Mouse (Mus musculus) hindbrain, postnatal 0 days (tissue): ENCODE results near the gene Metrnl. TPM values are rescaled to one million over a fixed set of nuclear protein-coding genes. Genes with fewer than 3 reads are reported as not detected.

Source experiments
- ATAC-seq: fragments of 200-750 bp; cut with Nextera tagmentation; 2 replicates; pipeline ENCODE4 v1.8.0; 2017; ENCODE audit warnings: mild to moderate bottlenecking, moderate TSS enrichment, moderate library complexity
- DNase-seq: peaks from one replicate; pipeline ENCODE4 v3.0.0-alpha.2; 2015; ENCODE audit warnings: low spot score
- H3K27ac ChIP-seq: fragments of 300-500 bp; sonication (generic); 2 replicates; pipeline ENCODE4 v1.5.1; 2014; ENCODE audit warnings: mild to moderate bottlenecking
- H3K27me3 ChIP-seq: fragments of 300-500 bp; sonication (generic); 2 replicates; pipeline ENCODE4 v1.6.1; 2014; ENCODE audit warnings: low read length, mixed read lengths; ENCODE audit not compliant: insufficient read depth
- H3K36me3 ChIP-seq: fragments of 300-500 bp; sonication (generic); 2 replicates; pipeline ENCODE4 v1.6.1; 2014; ENCODE audit warnings: low read length, mixed read lengths; ENCODE audit not compliant: insufficient read depth
- H3K4me1 ChIP-seq: fragments of 300-500 bp; sonication (generic); 2 replicates; pipeline ENCODE4 v1.6.1; 2014; ENCODE audit warnings: antibody characterized with exemption, low read length, mixed read lengths; ENCODE audit not compliant: insufficient read depth
- H3K4me2 ChIP-seq: fragments of 300-500 bp; sonication (generic); 2 replicates; pipeline ENCODE4 v1.6.1; 2014; ENCODE audit warnings: low read depth, mild to moderate bottlenecking, low read length, moderate library complexity, mixed read lengths
- H3K4me3 ChIP-seq: fragments of 300-500 bp; sonication (generic); 2 replicates; pipeline ENCODE4 v1.5.1; 2014; ENCODE audit warnings: low read length
- H3K9ac ChIP-seq: fragments of 300-500 bp; sonication (generic); replicated peaks from 2 replicates; pipeline ENCODE4 v1.6.1; 2014; ENCODE audit warnings: mild to moderate bottlenecking, low read length, moderate library complexity, mixed read lengths
- H3K9me3 ChIP-seq: fragments of 300-500 bp; sonication (generic); 2 replicates; pipeline ENCODE4 v1.6.1; 2016; ENCODE audit warnings: low read length, mixed read lengths
- CTCF ChIP-seq: IDR thresholded peaks from 2 replicates; pipeline ENCODE4 v1.5.1; 2016; ENCODE audit warnings: antibody characterized with exemption, control low read depth, low read depth
- WGBS: fragments of 180-500 bp; shearing (Covaris S2); extraction: QIAGEN DNeasy Blood & Tissue Kit; methylation state at CpG from one replicate; pipeline ENCODE4 v1.1.7; 2014; 5-methylcytosine and 5-hydroxymethylcytosine counted together
- polyA plus RNA-seq: library from polyadenylated mRNA; unstranded; fragments of >200 nt; fragmentation: Nextera tagmentation; extraction: Ambion mirVana; gene quantifications from 2 replicates; pipeline ENCODE4 v1.2.1, GENCODE M21; 2015
- total RNA-seq: library from RNA; depleted of rRNA; stranded (reverse); fragments of >200 nt; gene quantifications from 2 replicates; pipeline ENCODE4 v1.2.3, GENCODE M21; 2014

Metrnl gene
- total and polyA plus RNA-seq, 2 experiments from 2014 or later, result 19.5 to 33.2 TPM

DNA sequence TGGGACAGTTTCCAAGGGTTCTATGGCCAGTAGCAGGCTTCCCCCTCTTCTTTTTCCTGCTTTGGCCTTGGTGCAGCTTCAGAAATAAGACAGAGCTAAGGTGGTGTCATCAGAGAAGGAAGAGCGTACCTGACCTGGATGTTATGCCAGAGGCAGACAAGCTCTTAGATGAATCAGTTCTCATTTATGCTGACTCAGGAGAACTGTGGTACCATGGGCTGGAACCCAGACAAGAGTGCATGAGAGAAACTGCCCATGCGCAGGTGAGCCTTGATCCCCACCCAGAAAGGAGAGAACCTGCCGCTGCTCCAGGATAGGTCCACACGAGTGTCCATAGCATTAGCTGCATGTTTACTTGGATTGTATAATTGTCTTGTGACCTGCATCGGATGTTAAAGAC is 8.9 kb downstream of the Metrnl start:
- no peak overlapping the region for H3K4me2 ChIP-seq
- H3K4me1 ChIP-seq, result no peaks in the 10 kb centered on the region
- H3K4me3 ChIP-seq, result no peak overlapping the region
- H3K9me3 ChIP-seq, result no peaks in the 10 kb centered on the region
- no peaks in the 10 kb centered on the region for H3K27me3 ChIP-seq
- ATAC-seq (no peak), DNase-seq (no peak)
- H3K9ac ChIP-seq, result no peak overlapping the region
- no peaks in the 10 kb centered on the region; the same call in 1 of the 2 replicates for H3K36me3 ChIP-seq
- H3K27ac ChIP-seq, result no peak overlapping the region
- no peak for TF ChIP-seq CTCF
- WGBS, result 94% methylated on average over 5 of the region's 5 CpGs

DNA sequence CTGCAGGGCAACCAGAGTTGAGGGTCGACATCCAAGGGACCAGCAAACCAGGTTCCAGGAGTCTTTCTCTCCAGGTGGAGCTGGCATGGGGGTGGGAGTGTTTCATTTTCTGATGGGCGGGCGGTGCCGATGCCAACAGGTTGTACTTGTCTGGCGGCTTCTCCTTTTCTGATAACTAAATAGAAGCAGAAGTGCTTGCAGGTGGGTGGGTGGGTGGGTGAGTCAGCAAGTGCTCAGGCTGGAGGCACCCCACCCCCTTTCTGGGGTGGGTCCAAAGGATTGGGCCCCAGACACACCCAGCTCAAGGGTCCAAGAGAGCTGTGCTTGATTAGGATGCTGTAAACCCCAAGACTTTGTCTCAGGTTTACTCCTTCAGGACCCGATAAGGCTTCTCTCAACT is 11.6 kb downstream of the Metrnl start:
- ATAC-seq (no peak), DNase-seq (no peak)
- Histone ChIP-seq H3K4me1 (no peaks in the 10 kb centered on the region), H3K36me3 (peaks cover 11% of the 10 kb centered on the region), H3K4me2 (no peak overlapping the region), H3K9me3 (no peaks in the 10 kb centered on the region), H3K4me3 (no peak overlapping the region), H3K27me3 (no peaks in the 10 kb centered on the region), H3K9ac (no peak overlapping the region), H3K27ac (no peak overlapping the region)
- 94% methylated on average over 6 of the region's 6 CpGs for WGBS
- TF ChIP-seq CTCF, result no peak

DNA sequence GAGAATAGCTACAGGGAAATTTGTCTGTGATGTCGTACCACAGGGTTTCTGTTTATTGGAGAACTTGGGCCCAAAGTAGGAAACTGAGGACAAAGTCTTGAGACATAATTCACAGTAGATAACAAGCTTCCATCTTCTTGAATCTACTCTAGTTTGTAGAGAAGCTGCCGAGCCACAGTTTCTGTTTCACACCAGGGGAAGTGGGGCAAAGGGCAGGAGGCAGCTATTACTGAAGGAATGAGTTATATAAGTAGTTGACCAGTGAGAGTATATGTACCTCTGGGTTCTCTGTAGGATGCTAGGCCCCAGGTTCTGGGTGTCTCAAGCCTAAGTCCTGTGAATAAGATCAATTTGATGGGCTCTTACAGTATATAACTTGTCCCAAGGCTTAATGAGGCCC is 12.2 kb downstream of the Metrnl start:
- 94% methylated on average over 2 of the region's 2 CpGs for WGBS
- peaks cover 11% of the 10 kb centered on the region for H3K36me3 ChIP-seq
- no peak overlapping the region for H3K9ac ChIP-seq
- no peak overlapping the region for H3K4me2 ChIP-seq
- no peaks in the 10 kb centered on the region for H3K27me3 ChIP-seq
- ATAC-seq, result no peak
- no peaks in the 10 kb centered on the region for H3K9me3 ChIP-seq
- H3K4me1 ChIP-seq, result no peaks in the 10 kb centered on the region
- no peak overlapping the region for H3K4me3 ChIP-seq
- TF ChIP-seq CTCF, result no peak
- DNase-seq, result no peak
- no peak overlapping the region for H3K27ac ChIP-seq

DNA sequence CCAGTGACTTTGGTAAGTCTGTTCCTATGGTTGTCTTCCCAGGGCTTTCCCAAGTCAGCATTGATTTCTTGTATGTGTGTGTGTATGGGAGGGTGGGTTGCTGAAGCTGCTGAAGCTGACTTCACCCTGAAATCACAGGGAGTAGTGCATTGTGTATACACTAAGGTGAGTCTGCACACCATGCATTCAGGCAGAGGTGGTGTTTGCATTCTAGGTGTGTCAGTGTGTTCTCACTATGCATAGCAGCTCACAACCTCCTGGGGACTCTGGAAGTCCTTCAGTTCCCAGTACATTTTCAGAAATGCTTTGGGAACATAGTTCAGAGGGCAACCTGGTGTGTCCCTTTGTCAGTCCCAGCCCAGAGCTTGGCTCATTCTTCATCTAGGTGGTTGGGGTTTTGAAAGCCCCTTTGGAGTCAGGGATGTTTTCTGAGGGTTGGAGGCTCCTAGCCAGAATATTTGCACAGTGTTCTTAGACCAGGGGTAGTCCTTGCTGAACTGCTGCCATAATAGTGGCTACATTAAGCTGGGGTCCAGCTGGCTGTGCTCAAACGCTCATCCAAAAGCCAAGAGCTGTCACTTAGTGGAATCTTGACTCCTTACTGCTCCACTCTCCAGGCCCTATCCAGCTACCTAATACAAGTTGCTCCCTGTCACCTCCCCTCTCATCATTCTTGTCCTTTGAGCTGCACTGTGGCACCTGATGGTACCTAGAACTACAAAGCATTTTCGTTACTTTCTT is 13.6 kb downstream of the Metrnl start:
- no peak for ATAC-seq
- Histone ChIP-seq H3K4me1 (no peaks in the 10 kb centered on the region), H3K27me3 (no peaks in the 10 kb centered on the region), H3K4me3 (no peak overlapping the region), H3K9me3 (no peaks in the 10 kb centered on the region), H3K4me2 (no peak overlapping the region), H3K36me3 (peaks cover 11% of the 10 kb centered on the region), H3K9ac (no peak overlapping the region), H3K27ac (no peak overlapping the region)
- TF ChIP-seq CTCF, result no peak
- no peak for DNase-seq
- 82% methylated on average over 2 of the region's 2 CpGs for WGBS

DNA sequence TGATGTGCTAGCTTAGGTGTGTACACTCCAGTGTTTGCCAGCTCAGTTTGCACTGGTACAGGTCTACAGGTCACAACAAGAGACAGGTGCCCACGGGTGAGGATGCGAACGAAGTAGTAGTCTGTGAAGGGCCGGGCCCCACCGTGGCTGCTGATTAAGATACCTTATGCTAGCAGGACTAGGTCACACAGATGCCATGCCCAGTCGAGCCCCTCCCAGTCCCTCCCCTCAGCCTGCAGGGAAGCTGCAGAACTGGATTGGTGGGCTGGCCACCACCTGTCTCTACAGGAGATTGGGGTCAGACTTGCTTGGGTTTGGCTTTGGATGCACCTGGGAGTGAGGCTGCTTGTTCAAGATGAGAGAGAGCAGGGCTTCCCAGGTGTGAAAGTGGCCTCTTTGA is 16.4 kb downstream of the Metrnl start:
- Histone ChIP-seq H3K4me1 (no peaks in the 10 kb centered on the region), H3K4me3 (no peak overlapping the region), H3K9ac (no peak overlapping the region), H3K36me3 (peaks cover 11% of the 10 kb centered on the region), H3K27me3 (no peaks in the 10 kb centered on the region), H3K27ac (no peak overlapping the region), H3K9me3 (no peaks in the 10 kb centered on the region), H3K4me2 (no peak overlapping the region)
- WGBS, result 60% methylated on average over 6 of the region's 6 CpGs
- ATAC-seq (no peak), DNase-seq (no peak)
- no peak for TF ChIP-seq CTCF

DNA sequence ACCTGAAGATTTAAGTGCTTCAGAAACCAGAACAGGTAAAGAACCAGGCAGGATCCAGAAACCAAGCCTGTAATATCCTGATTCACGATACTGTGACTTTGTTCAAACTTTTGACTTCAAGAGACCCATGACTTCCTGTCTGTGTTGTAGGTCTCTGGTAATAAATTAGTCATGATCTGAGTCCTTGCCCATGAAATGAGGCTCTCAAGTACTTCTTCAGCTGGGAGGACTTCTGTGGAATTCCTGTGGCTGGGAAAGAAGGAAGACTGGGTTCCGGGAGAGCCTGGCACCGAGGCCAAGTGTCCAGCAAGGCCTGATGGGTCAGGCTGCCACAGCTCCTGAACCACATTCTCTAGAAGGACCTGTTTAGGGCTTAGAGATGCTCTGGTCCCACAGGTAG is 19.4 kb downstream of the Metrnl start:
- ATAC-seq (no peak), DNase-seq (no peak)
- Histone ChIP-seq H3K36me3 (peaks cover 9% of the 10 kb centered on the region), H3K9ac (no peak overlapping the region), H3K9me3 (no peaks in the 10 kb centered on the region), H3K27me3 (no peaks in the 10 kb centered on the region), H3K4me3 (no peak overlapping the region), H3K27ac (no peak overlapping the region), H3K4me2 (no peak overlapping the region), H3K4me1 (no peaks in the 10 kb centered on the region)
- WGBS, result 83% methylated on average over 3 of the region's 3 CpGs
- TF ChIP-seq CTCF, result no peak

DNA sequence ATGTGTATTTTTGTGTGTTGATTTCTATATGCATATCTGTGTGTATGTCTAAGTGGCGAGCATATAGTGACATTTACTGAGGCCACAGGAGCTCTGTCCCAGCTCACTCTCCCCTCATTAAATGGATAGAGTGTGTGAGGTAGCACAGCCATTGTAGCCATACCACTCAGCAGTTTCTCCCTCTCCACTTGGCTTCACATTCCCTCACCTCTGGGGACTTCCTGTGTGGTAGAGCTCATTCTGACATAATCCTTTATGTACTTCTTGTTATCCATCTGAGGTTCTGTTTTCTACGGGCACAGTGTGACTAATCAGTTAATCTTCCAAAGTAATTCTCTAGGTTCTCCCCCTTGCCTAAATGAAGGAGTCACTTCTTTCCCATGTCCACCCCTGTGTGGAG is 21.1 kb downstream of the Metrnl start:
- 70% methylated on average over 2 of the region's 2 CpGs for WGBS

More for the DNA sequence above, 21.1 kb downstream of the Metrnl start:
- Histone ChIP-seq H3K36me3 (no peaks in the 10 kb centered on the region; the same call in 1 of the 2 replicates), H3K4me2 (no peak overlapping the region), H3K27ac (no peak overlapping the region), H3K9me3 (no peaks in the 10 kb centered on the region), H3K9ac (no peak overlapping the region), H3K27me3 (no peaks in the 10 kb centered on the region), H3K4me1 (no peaks in the 10 kb centered on the region), H3K4me3 (no peak overlapping the region)
- ATAC-seq (no peak), DNase-seq (no peak)
- TF ChIP-seq CTCF, result no peak
